Mouse (Mus musculus) effector memory CD4-positive, alpha-beta T cell, adult 7 months (primary cell): ENCODE measurements around the gene Clec1b. TPM values are rescaled to one million over a fixed set of nuclear protein-coding genes. Genes with fewer than 3 reads are reported as not detected.

Experiments used
- polyA plus RNA-seq: library from polyadenylated mRNA; unstranded; fragments of 100-300 nt; shearing (Covaris generic); gene quantifications from one replicate; pipeline ENCODE4 v1.2.1, GENCODE M21; 2017

Gene Clec1b
- 0.20 TPM for polyA plus RNA-seq

GRCm38 (mm10) chr6:129396997-129397396 lies at the start of gene Clec1b:
Gene Clec1b (plus strand): TSS chr6:129397297.

GRCm38 (mm10) chr6:129385774-129386173 lies 11.3 kb upstream of the Clec1b start, which contains the start of gene Clec12b:
Gene Clec12b (minus strand): TSS chr6:129385874.

DNA sequence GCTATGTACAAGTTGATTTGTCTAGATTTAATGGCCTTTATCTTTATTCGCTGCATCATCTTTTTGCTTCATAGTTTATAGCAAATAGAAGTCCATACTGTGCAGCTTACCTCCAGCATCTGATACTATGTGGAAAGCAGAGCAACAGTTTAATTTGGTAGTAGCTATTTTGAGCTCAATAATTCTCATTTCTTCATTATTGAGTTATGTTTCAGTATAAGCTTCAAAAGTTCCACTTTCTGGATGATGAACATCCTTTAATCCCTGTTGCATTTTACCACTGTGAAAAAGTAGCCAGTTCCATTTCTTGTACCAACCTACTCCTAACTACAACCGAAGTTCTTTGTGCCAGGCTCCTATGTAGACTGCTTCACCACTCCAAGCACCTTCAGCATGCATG lies 11.5 kb downstream of the Clec1b start, which contains the start of gene Clec9a:
TSS of gene Clec9a (plus strand) at position 301 of the 400 bp plus-strand sequence.

DNA sequence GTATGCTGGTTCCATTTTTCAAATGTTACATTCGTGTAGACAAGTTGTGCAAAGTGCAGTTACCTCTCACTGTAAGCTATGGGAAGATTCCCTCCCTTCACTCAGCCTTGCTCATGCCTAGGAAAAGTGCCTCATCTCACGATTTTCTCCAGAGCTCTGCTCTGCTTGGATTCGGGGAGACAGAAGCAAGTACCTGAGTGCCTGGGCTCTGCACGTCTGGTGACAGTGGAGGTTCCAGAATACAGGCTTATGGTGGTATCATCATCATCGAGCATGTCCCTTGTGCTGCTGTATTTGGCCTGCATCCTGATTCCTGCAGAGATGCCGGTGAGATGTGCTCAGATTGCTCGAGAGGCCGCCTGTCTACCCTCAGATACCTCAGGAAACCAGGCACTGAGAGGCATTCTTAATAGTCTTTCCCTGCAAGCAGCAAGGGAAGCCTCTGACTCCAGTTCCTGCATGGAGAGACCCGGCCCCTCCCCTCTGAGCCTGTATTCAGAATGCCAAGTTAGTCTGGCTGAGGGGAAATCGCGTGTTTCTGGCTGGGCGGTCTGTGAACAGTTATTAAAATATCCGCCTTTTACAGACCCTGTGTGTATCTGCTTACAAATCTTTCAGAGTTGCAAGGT lies 54.4 kb downstream of the Clec1b start, which contains the start of gene Clec1a:
TSS of gene Clec1a (minus strand) at position 590 of the 629 bp plus-strand sequence.

Other genes with a start within 250 kb of the Clec1b start
- gene Clec2d, start 216.7 kb upstream of the Clec1b start, polyA plus RNA-seq, result 10.0 TPM
- 1,226 TPM for gene Cd69, start 121.9 kb upstream of the Clec1b start, polyA plus RNA-seq
- not detected for gene 4922502D21Rik, start 65.5 kb upstream of the Clec1b start, polyA plus RNA-seq
- gene Clec12a, start 54.6 kb upstream of the Clec1b start, polyA plus RNA-seq, result 0.83 TPM
- gene Clec12b, start 11.4 kb upstream of the Clec1b start, polyA plus RNA-seq, result not detected
- not detected for gene Clec9a, start 11.6 kb downstream of the Clec1b start, polyA plus RNA-seq
- gene Clec1a, start 54.7 kb downstream of the Clec1b start, polyA plus RNA-seq, result not detected
- gene Olr1, start 109.9 kb downstream of the Clec1b start, polyA plus RNA-seq, result not detected
- not detected for gene Tmem52b, start 115.3 kb downstream of the Clec1b start, polyA plus RNA-seq
- gene Gabarapl1, start 135.9 kb downstream of the Clec1b start, polyA plus RNA-seq, result 55.7 TPM
- gene Klre1, start 180.6 kb downstream of the Clec1b start, polyA plus RNA-seq, result 1.4 TPM
- 53.0 TPM for gene Klrd1, start 194.5 kb downstream of the Clec1b start, polyA plus RNA-seq
- gene Klrk1, start 226.6 kb downstream of the Clec1b start, polyA plus RNA-seq, result 219 TPM
- not detected for gene Klrc3, start 246.0 kb downstream of the Clec1b start, polyA plus RNA-seq